Mouse (Mus musculus): ENCODE measurements around the gene Synpo2l. TPM values are rescaled to one million over a fixed set of nuclear protein-coding genes. Genes with fewer than 3 reads are reported as not detected.

Gene Synpo2l
- polyA plus RNA-seq, 1 experiment, result 0.13 TPM

DNA sequence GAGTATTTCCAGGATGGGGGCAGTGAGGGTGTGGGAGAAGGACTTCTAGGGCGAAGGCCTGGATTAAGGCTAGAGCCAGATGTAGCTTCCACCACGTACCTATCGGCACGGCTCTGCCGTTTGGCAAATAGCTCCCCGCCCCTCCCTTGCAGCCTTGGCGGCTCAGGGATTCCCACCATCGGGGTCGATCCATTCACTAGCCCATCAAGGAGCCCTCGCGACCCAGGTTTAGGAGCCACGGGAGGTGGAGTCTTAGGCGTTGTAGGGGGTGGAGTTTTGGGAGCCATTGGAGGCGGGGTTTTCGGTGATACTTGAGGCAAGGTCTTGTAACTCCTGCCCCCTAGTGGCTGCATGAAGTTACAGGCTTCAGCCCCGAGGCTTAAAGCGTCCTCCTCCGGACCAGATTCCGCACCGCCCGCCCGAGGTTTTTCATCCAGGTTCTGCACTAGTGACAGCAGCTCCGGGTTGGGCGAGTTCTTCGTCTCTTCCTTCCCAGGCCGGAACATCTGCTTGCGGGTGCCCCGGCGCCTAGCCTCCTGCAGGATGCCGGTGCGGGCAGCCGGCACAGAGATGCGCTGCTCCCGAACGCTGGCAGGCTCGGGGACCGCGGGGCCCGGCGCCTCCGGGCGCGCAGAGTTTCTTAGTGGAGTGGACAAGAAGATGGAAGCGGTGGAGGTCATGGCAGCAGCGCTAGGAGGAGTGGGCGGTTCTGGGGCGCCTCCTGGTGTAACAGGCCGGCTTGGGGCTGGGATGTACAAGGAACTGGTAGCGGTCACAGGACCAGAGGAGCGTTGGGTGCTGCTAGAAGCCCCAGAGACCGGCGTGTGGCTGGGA is 7.1 kb downstream of the Synpo2l start:
- H3K27ac ChIP-seq (ENCODE audit: insufficient read depth, low read length), result peak overlapping the region; percentile 55
- H3K27me3 ChIP-seq (ENCODE audit: control insufficient read depth, insufficient read depth, low read length), result no peaks in the 10 kb centered on the region
- under 1% methylated on average over 52 of the region's 52 CpGs for WGBS
- DNase-seq, result peak; percentile 95
- TF ChIP-seq POLR2A (IDR thresholded peaks at IDR 0.05; ENCODE audit: borderline replicate concordance, insufficient read depth, low read length) (peak; percentile 66; the same call in 1 of the 2 replicates), CTCF (IDR thresholded peaks at IDR 0.05; ENCODE audit: borderline replicate concordance, insufficient read depth, low read depth, low read length) (peak; percentile 82)
- H3K4me1 ChIP-seq (ENCODE audit: control insufficient read depth, insufficient read depth, low read length), result 0 out of 2 replicates have a peak, but pooled peaks cover 3% of the 10 kb centered on the region
- H3K4me3 ChIP-seq (replicated peaks; ENCODE audit: insufficient read depth, low read depth, low read length), result peak overlapping the region; percentile 80

DNA sequence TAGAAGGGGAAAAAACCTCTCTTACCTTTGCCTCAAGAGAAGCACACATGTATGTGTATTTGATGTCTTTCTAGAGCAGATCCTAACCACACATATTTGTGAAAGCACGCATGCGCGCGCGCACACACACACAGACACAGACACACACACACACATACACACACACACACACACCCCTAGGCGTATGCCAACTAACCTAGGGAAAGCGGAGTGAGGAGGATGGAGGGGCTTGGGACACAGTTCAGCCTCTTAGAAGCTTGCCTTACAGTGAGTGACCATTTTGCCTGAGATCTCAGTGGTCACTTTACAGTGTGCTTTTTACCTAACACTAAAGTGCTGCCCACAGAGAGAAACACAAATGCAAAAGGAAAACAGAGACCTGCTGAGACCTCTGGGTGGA is 8.5 kb downstream of the Synpo2l start:
- H3K4me3 ChIP-seq (replicated peaks; ENCODE audit: insufficient read depth, low read depth, low read length), result no peak overlapping the region
- TF ChIP-seq POLR2A (IDR thresholded peaks at IDR 0.05; ENCODE audit: borderline replicate concordance, insufficient read depth, low read length) (no peak), CTCF (IDR thresholded peaks at IDR 0.05; ENCODE audit: borderline replicate concordance, insufficient read depth, low read depth, low read length) (no peak)
- DNase-seq, result no peak
- 98% methylated on average over 7 of the region's 7 CpGs for WGBS
- no peak overlapping the region for H3K27ac ChIP-seq (ENCODE audit: insufficient read depth, low read length)
- no peaks in the 10 kb centered on the region for H3K27me3 ChIP-seq (ENCODE audit: control insufficient read depth, insufficient read depth, low read length)
- H3K4me1 ChIP-seq (ENCODE audit: control insufficient read depth, insufficient read depth, low read length), result 0 out of 2 replicates have a peak, but pooled peaks cover 3% of the 10 kb centered on the region

DNA sequence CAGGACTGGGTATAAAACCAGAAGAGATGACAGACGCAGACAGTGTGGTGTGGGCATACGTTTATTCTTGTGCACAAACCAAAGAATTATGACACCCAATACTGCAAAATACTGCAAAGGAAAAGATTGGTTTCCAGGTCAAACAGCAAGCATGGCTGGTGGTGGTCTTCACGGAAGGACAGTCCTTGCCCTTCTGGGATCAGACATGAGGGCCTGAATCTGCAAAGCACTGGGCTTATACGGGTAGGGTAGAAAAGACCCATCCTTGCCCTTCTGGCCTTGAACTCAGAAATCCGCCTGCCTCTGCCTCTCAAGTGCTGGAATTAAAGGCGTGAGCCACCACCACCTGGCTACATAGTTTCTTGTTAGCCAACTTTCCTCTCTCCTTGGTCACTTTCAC is 9.3 kb downstream of the Synpo2l start:
- no peak for DNase-seq
- Histone ChIP-seq H3K27me3 (ENCODE audit: control insufficient read depth, insufficient read depth, low read length) (no peaks in the 10 kb centered on the region), H3K4me1 (ENCODE audit: control insufficient read depth, insufficient read depth, low read length) (0 out of 2 replicates have a peak, but pooled peaks cover 3% of the 10 kb centered on the region), H3K27ac (ENCODE audit: insufficient read depth, low read length) (no peak overlapping the region), H3K4me3 (replicated peaks; ENCODE audit: insufficient read depth, low read depth, low read length) (no peak overlapping the region)
- TF ChIP-seq POLR2A (IDR thresholded peaks at IDR 0.05; ENCODE audit: borderline replicate concordance, insufficient read depth, low read length) (no peak), CTCF (IDR thresholded peaks at IDR 0.05; ENCODE audit: borderline replicate concordance, insufficient read depth, low read depth, low read length) (no peak)
- WGBS, result 87% methylated on average over 6 of the region's 6 CpGs

DNA sequence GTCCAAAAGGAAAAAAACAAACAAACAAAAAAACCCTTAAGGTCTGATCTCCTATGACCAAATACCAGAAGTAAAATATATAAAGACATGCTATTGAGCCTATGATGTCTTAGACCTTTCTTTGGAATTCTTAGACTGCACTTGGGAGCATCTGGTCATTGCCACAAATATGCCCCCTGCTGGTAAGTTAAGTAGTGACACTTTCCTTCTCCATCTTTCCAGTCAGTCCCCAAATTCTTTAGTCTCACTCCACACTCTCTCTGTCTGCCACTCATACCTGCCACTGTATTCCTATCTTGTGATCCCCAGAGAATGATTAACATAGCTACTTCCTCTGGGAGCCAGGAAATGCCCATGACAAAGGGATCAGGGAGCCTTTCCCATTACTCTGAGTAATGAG is 9.8 kb downstream of the Synpo2l start:
- H3K27ac ChIP-seq (ENCODE audit: insufficient read depth, low read length), result no peak overlapping the region
- TF ChIP-seq CTCF (IDR thresholded peaks at IDR 0.05; ENCODE audit: borderline replicate concordance, insufficient read depth, low read depth, low read length) (peak; percentile 16; the same call in 1 of the 2 replicates), POLR2A (IDR thresholded peaks at IDR 0.05; ENCODE audit: borderline replicate concordance, insufficient read depth, low read length) (no peak)
- peak in 1 of 2 experiments; percentile 49 for DNase-seq

DNA sequence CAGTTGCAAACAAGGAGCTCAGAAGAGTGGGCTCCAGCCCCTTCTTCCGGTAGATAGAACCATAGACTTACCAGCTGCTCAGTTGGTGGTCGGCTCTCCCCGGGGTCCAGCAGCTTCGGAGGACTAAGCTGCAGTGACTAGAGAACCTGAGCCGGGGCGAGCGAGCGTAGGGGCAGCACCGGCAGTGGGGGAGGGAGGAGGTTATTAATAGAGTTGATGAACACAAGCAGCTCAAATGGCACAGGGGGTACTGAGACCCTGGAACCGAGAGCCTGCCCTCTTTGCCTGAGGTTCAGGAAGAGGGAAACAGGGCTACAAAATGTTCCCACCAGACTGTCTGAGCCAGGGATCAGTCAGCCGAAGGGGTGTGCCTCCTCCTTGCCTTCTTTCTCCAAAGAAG is 11.8 kb downstream of the Synpo2l start, which contains the start of gene Myoz1:
Gene Myoz1, minus strand, starts transcription at position 180 of the 400 bp plus-strand sequence.
- no peak for DNase-seq
- WGBS, result 41% methylated on average over 11 of the region's 11 CpGs
- H3K4me1 ChIP-seq (ENCODE audit: control insufficient read depth, insufficient read depth, low read length), result no peaks in the 10 kb centered on the region
- no peaks in the 10 kb centered on the region for H3K27me3 ChIP-seq (ENCODE audit: control insufficient read depth, insufficient read depth, low read length)
- no peak within 1 kb of the TSS for H3K4me3 ChIP-seq (replicated peaks; ENCODE audit: insufficient read depth, low read depth, low read length)
- H3K27ac ChIP-seq (ENCODE audit: insufficient read depth, low read length), result no peak within 1 kb of the TSS
- no peak for TF ChIP-seq CTCF (IDR thresholded peaks at IDR 0.05; ENCODE audit: borderline replicate concordance, insufficient read depth, low read depth, low read length)
- no peak for TF ChIP-seq POLR2A (IDR thresholded peaks at IDR 0.05; ENCODE audit: borderline replicate concordance, insufficient read depth, low read length)

More for the DNA sequence above, 9.8 kb downstream of the Synpo2l start:
- no peaks in the 10 kb centered on the region for H3K27me3 ChIP-seq (ENCODE audit: control insufficient read depth, insufficient read depth, low read length)
- no peak overlapping the region for H3K4me3 ChIP-seq (replicated peaks; ENCODE audit: insufficient read depth, low read depth, low read length)
- 0 out of 2 replicates have a peak, but pooled peaks cover 3% of the 10 kb centered on the region for H3K4me1 ChIP-seq (ENCODE audit: control insufficient read depth, insufficient read depth, low read length)

DNA sequence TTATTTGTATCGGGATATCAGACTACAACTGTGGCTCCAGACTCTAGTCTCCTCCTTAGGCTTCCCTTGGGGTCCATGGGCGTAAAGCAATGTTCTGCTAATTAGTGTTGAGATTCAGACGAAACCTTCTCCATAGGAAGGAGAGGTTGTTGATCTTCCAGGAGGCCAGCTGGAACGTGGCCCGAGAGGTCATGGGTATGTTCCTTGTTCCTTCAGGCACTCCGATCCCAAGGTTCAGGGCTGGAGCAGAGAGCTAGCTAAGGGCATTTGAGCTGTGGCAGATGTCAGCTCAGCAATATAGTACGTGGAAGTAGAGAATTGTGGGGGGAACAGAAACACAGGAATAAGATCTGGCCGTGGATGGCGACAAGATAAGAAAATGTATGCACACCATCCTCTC is 12.4 kb downstream of the Synpo2l start:
- no peak for DNase-seq
- 71% methylated on average over 9 of the region's 9 CpGs for WGBS
- Histone ChIP-seq H3K27me3 (ENCODE audit: control insufficient read depth, insufficient read depth, low read length) (no peaks in the 10 kb centered on the region), H3K4me1 (ENCODE audit: control insufficient read depth, insufficient read depth, low read length) (no peaks in the 10 kb centered on the region), H3K4me3 (replicated peaks; ENCODE audit: insufficient read depth, low read depth, low read length) (no peak overlapping the region), H3K27ac (ENCODE audit: insufficient read depth, low read length) (no peak overlapping the region)
- no peak for TF ChIP-seq CTCF (IDR thresholded peaks at IDR 0.05; ENCODE audit: borderline replicate concordance, insufficient read depth, low read depth, low read length)
- no peak for TF ChIP-seq POLR2A (IDR thresholded peaks at IDR 0.05; ENCODE audit: borderline replicate concordance, insufficient read depth, low read length)

DNA sequence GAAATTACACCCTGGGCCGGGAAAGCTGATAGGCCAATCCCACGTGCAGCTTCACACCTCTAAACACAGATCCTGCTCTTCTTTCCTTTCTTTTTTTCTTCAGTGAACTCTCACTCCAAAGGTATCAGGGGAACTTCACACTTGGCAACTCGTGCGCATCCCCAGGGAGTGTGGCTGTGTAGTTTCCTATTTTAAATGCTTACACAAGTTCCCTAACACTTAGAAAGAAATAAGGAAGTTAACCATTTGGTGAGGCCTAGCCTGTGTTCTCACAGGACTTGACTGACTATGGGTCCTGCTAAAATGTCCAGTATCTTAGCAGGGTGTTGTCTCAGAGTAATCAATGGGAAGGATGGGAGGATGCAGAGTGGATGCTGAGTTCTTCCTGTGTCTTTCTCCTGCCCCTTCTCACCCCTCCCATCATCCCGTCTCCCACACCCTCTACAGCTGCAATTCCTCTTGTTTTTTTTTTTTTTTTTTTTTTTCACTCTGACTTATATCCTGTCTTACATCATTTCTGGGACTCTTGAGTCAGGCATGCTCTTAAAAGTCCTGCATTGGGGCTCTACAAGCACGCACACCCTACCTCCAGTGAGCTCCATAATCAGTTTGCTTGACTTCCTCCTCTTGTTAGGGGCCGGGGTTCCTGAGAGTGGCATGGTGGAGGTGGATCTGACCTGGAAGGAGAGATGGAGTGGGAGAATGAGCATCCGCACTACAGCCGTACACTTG is 13.3 kb downstream of the Synpo2l start:
- H3K27ac ChIP-seq (ENCODE audit: insufficient read depth, low read length), result no peak overlapping the region

More for the DNA sequence above, 13.3 kb downstream of the Synpo2l start:
- H3K4me3 ChIP-seq (replicated peaks; ENCODE audit: insufficient read depth, low read depth, low read length), result no peak overlapping the region
- H3K4me1 ChIP-seq (ENCODE audit: control insufficient read depth, insufficient read depth, low read length), result no peaks in the 10 kb centered on the region
- no peak for TF ChIP-seq CTCF (IDR thresholded peaks at IDR 0.05; ENCODE audit: borderline replicate concordance, insufficient read depth, low read depth, low read length)
- no peak for DNase-seq
- H3K27me3 ChIP-seq (ENCODE audit: control insufficient read depth, insufficient read depth, low read length), result no peaks in the 10 kb centered on the region
- 80% methylated on average over 9 of the region's 9 CpGs for WGBS
